Mouse (Mus musculus): ENCODE data around the gene Adsl. TPM values are rescaled to one million over a fixed set of nuclear protein-coding genes. Genes with fewer than 3 reads are reported as not detected.

The Adsl gene
- polyA plus RNA-seq, 1 experiment = 46.0 TPM

- no peak for TF ChIP-seq POLR2A (IDR thresholded peaks at IDR 0.05; ENCODE audit: low read depth, low read length)
- no peak for TF ChIP-seq CTCF (IDR thresholded peaks at IDR 0.05; ENCODE audit: extremely low read depth, insufficient read depth, insufficient read length, insufficient replicate concordance)
- Histone ChIP-seq H3K27me3 (ENCODE audit: control insufficient read depth, insufficient read depth, low read length) (no peaks in the 10 kb centered on the region), H3K27ac (ENCODE audit: insufficient read depth, low read length) (no peak overlapping the region), H3K4me1 (ENCODE audit: control insufficient read depth, insufficient read depth, insufficient read length) (no peaks in the 10 kb centered on the region), H3K36me3 (ENCODE audit: control insufficient read depth, insufficient read depth, low read length) (peaks cover 53% of the 10 kb centered on the region), H3K4me3 (ENCODE audit: extremely low read depth, insufficient read depth, insufficient read length) (no peak overlapping the region)
- WGBS = 91% methylated on average over 7 of the region's 7 CpGs
- no peak for DNase-seq (ENCODE audit: low read depth in 1 of 2, low spot score in 2 of 2)
Measured at GRCm38 (mm10) chr15:81013186-81013585, 64.9 kb downstream of the Adsl start.

GRCm38 (mm10) chr15:81015068-81015744 is 66.9 kb downstream of the Adsl start:
- no peaks in the 10 kb centered on the region for H3K27me3 ChIP-seq (ENCODE audit: control insufficient read depth, insufficient read depth, low read length)
- no peak for DNase-seq (ENCODE audit: low read depth in 1 of 2, low spot score in 2 of 2)
- TF ChIP-seq POLR2A (IDR thresholded peaks at IDR 0.05; ENCODE audit: low read depth, low read length) = no peak
- TF ChIP-seq CTCF (IDR thresholded peaks at IDR 0.05; ENCODE audit: extremely low read depth, insufficient read depth, insufficient read length, insufficient replicate concordance) = no peak
- no peaks in the 10 kb centered on the region for H3K4me1 ChIP-seq (ENCODE audit: control insufficient read depth, insufficient read depth, insufficient read length)
- peaks cover 69% of the 10 kb centered on the region for H3K36me3 ChIP-seq (ENCODE audit: control insufficient read depth, insufficient read depth, low read length)
- WGBS = 82% methylated on average over 5 of the region's 5 CpGs
- no peak overlapping the region for H3K27ac ChIP-seq (ENCODE audit: insufficient read depth, low read length)
- no peak overlapping the region for H3K4me3 ChIP-seq (ENCODE audit: extremely low read depth, insufficient read depth, insufficient read length)

GRCm38 (mm10) chr15:81016488-81016887 is 68.2 kb downstream of the Adsl start:
- TF ChIP-seq POLR2A (IDR thresholded peaks at IDR 0.05; ENCODE audit: low read depth, low read length) = no peak
- no peak for TF ChIP-seq CTCF (IDR thresholded peaks at IDR 0.05; ENCODE audit: extremely low read depth, insufficient read depth, insufficient read length, insufficient replicate concordance)
- Histone ChIP-seq H3K36me3 (ENCODE audit: control insufficient read depth, insufficient read depth, low read length) (peaks cover 70% of the 10 kb centered on the region), H3K27ac (ENCODE audit: insufficient read depth, low read length) (no peak overlapping the region), H3K4me3 (ENCODE audit: extremely low read depth, insufficient read depth, insufficient read length) (no peak overlapping the region), H3K27me3 (ENCODE audit: control insufficient read depth, insufficient read depth, low read length) (no peaks in the 10 kb centered on the region), H3K4me1 (ENCODE audit: control insufficient read depth, insufficient read depth, insufficient read length) (peaks cover 6% of the 10 kb centered on the region; the same call in 1 of the 2 replicates)
- DNase-seq (ENCODE audit: low read depth in 1 of 2, low spot score in 2 of 2) = no peak
- 97% methylated on average over 10 of the region's 10 CpGs for WGBS

GRCm38 (mm10) chr15:81017308-81017707 is 69.0 kb downstream of the Adsl start:
- Histone ChIP-seq H3K4me1 (ENCODE audit: control insufficient read depth, insufficient read depth, insufficient read length) (peaks cover 14% of the 10 kb centered on the region), H3K27ac (ENCODE audit: insufficient read depth, low read length) (no peak overlapping the region), H3K4me3 (ENCODE audit: extremely low read depth, insufficient read depth, insufficient read length) (no peak overlapping the region), H3K27me3 (ENCODE audit: control insufficient read depth, insufficient read depth, low read length) (no peaks in the 10 kb centered on the region), H3K36me3 (ENCODE audit: control insufficient read depth, insufficient read depth, low read length) (peaks cover 73% of the 10 kb centered on the region)
- WGBS = 92% methylated on average over 7 of the region's 7 CpGs
- DNase-seq (ENCODE audit: low read depth in 1 of 2, low spot score in 2 of 2) = no peak
- TF ChIP-seq POLR2A (IDR thresholded peaks at IDR 0.05; ENCODE audit: low read depth, low read length) = no peak
- TF ChIP-seq CTCF (IDR thresholded peaks at IDR 0.05; ENCODE audit: extremely low read depth, insufficient read depth, insufficient read length, insufficient replicate concordance) = no peak

Other genes starting within 250 kb of the Adsl start
- gene Tnrc6b, start 237.2 kb upstream of the Adsl start, polyA plus RNA-seq (2012; rRNA removed) = 22.3 and 28.2 TPM in 2 replicates
- gene Sgsm3, start 29.3 kb downstream of the Adsl start, polyA plus RNA-seq (2012; rRNA removed) = 12.6 and 13.8 TPM in 2 replicates
- gene Mrtfa, start 242.3 kb downstream of the Adsl start, polyA plus RNA-seq (2012; rRNA removed) = 80.0 and 100 TPM in 2 replicates

Data from spleen, adult 2 months (tissue).